Mouse (Mus musculus) lung, embryonic 15.5 days (tissue): ENCODE measurements around the gene Igfbp6. TPM values are rescaled to one million over a fixed set of nuclear protein-coding genes. Genes with fewer than 3 reads are reported as not detected.

ENCODE experiments used
- ATAC-seq: fragments of 200-750 bp; cut with Nextera tagmentation; 2 replicates; pipeline ENCODE4 v1.8.0; 2017; ENCODE audit warnings: moderate number of reproducible peaks, borderline replicate concordance; ENCODE audit not compliant: low FRiP score, low TSS enrichment; ENCODE audit errors: extremely low read depth
- H3K27ac ChIP-seq: fragments of 300-500 bp; sonication (generic); 2 replicates; pipeline ENCODE4 v1.5.1; 2015; ENCODE audit warnings: moderate library complexity, mild to moderate bottlenecking, inconsistent platforms
- H3K27me3 ChIP-seq: fragments of 300-500 bp; sonication (generic); 2 replicates; pipeline ENCODE4 v1.6.1; 2015; ENCODE audit warnings: inconsistent platforms
- H3K36me3 ChIP-seq: fragments of 300-500 bp; sonication (generic); 2 replicates; pipeline ENCODE4 v1.6.1; 2015; ENCODE audit warnings: inconsistent platforms
- H3K4me1 ChIP-seq: fragments of 300-500 bp; sonication (generic); 2 replicates; pipeline ENCODE4 v1.6.1; 2015; ENCODE audit warnings: inconsistent platforms
- H3K4me2 ChIP-seq: fragments of 300-500 bp; sonication (generic); 2 replicates; pipeline ENCODE4 v1.6.1; 2015; ENCODE audit warnings: inconsistent platforms, mild to moderate bottlenecking, moderate library complexity
- H3K4me3 ChIP-seq: fragments of 300-500 bp; sonication (generic); 2 replicates; pipeline ENCODE4 v1.5.1; 2015; ENCODE audit warnings: mild to moderate bottlenecking, inconsistent platforms
- H3K9ac ChIP-seq: fragments of 300-500 bp; sonication (generic); 2 replicates; pipeline ENCODE4 v1.6.1; 2015; ENCODE audit warnings: inconsistent platforms
- H3K9me3 ChIP-seq: fragments of 300-500 bp; sonication (generic); 2 replicates; pipeline ENCODE4 v1.6.1; 2016; ENCODE audit warnings: inconsistent platforms
- WGBS: fragments of 180-500 bp; shearing (Covaris S2); methylation state at CpG from one replicate; pipeline ENCODE4 v1.1.7; 2015; 5-methylcytosine and 5-hydroxymethylcytosine counted together
- polyA plus RNA-seq: library from polyadenylated mRNA; unstranded; fragments of >200 nt; fragmentation: Nextera tagmentation; extraction: Ambion mirVana; gene quantifications from 2 replicates; pipeline ENCODE4 v1.2.1, GENCODE M21; 2015

Gene Igfbp6
- 12.3 and 16.8 TPM in 2 replicates for polyA plus RNA-seq

DNA sequence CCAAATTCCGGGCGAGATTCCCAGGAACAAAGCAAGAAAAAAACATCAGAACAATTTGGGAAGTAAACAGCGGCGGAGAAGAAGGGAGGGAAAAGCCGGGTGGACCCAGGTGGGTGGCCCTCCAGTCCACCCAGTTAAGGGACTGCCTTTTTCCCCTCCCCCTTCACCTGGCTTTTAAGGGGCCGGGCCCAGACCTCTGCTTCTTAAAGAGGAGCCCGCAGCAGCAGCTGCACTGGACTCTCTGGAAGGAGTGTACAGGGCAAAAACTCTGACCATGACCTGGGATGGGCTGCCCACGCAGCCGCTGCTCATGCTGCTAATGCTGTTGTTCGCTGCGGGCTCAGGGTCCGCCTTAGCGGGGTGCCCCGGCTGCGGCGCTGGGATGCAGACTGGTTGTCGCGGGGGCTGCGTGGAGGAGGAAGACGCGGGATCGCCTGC lies at the start of gene Igfbp6:
TSS of gene Igfbp6 (plus strand) at position 89 of the 438 bp plus-strand sequence.
- Histone ChIP-seq H3K4me3 (peak within 1 kb of the TSS; percentile 20), H3K4me2 (peak within 1 kb of the TSS; percentile 50), H3K36me3 (no peaks in the 10 kb centered on the region), H3K9me3 (no peaks in the 10 kb centered on the region), H3K27me3 (peaks cover 27% of the 10 kb centered on the region), H3K27ac (peak within 1 kb of the TSS; percentile 46), H3K9ac (peak within 1 kb of the TSS; percentile 2; the same call in 1 of the 2 replicates), H3K4me1 (peaks cover 27% of the 10 kb centered on the region)
- WGBS, result 7% methylated on average over 22 of the region's 22 CpGs
- no peak for ATAC-seq

DNA sequence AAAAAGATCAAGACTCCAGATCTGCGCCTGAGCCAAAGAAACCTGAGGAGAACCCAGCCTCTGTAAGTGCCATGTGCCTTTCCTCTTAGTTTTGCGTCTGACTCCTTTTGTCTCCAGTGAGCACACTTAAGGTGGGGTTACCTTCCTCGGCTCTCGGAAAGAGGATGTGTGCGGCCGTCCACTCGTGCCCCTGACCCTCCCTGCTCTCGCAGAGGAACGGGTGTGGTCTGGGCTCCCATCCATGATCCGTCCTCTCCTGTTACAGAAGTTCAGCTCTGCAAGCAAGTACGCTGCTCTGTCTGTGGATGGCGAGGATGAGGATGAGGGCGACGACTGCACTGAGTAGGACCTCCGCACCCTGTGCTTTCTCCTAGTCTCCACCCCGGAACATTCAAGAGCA lies 49.2 kb upstream of the Igfbp6 start:
- Histone ChIP-seq H3K4me2 (no peak overlapping the region), H3K4me1 (peaks cover 29% of the 10 kb centered on the region), H3K4me3 (no peak overlapping the region), H3K36me3 (peaks cover 77% of the 10 kb centered on the region), H3K27me3 (no peaks in the 10 kb centered on the region), H3K9ac (no peak overlapping the region), H3K9me3 (no peaks in the 10 kb centered on the region), H3K27ac (no peak overlapping the region)
- ATAC-seq, result no peak
- WGBS, result 79% methylated on average over 16 of the region's 16 CpGs

DNA sequence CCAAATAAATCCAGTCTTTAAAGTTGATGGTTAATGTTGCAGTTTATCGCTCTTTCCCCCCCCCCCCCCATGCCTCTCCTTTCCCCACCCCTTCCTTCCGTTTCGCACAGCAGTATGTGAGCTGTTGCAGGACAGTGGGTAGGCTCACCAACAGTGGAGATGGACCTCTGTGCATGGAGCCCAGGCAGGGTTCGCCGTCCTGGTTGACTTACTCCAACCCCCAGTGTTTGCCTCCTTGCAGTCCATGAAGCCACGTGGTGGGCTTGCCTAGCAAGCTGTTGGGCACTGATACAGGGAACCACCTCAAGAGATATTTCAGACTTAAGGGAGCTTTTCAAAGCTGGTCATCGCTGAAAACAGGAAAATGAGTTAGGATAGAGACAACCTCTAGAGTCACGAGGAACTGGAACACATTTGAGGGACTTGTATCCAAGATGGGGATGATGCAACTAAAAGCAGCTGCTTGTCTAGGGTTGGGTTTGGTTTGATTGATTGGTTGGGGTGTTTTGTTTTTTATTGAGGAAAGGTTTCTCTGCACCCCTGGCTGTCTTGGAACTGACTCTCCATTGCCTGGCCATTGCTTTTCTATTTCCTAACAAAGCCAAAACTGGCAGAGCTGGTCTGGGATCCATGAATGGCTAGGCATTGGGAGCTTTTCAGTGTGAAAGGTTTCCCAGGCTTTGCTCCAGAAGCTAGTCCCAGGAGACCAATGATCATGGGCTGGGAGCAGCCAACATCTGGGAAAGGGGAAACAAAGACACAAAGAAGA lies 46.8 kb upstream of the Igfbp6 start:
- H3K9me3 ChIP-seq, result no peaks in the 10 kb centered on the region
- H3K4me1 ChIP-seq, result peaks cover 48% of the 10 kb centered on the region
- H3K4me2 ChIP-seq, result no peak overlapping the region
- peak overlapping the region; percentile 26 for H3K27ac ChIP-seq
- no peaks in the 10 kb centered on the region for H3K27me3 ChIP-seq
- H3K36me3 ChIP-seq, result peaks cover 53% of the 10 kb centered on the region
- ATAC-seq, result no peak
- no peak overlapping the region for H3K9ac ChIP-seq
- 71% methylated on average over 8 of the region's 8 CpGs for WGBS
- H3K4me3 ChIP-seq, result no peak overlapping the region

- H3K36me3 ChIP-seq, result peaks cover 46% of the 10 kb centered on the region
- peak overlapping the region; percentile 53; the same call in 1 of the 2 replicates for H3K27ac ChIP-seq
- H3K27me3 ChIP-seq, result no peaks in the 10 kb centered on the region
- peaks cover 56% of the 10 kb centered on the region for H3K4me1 ChIP-seq
- no peak for ATAC-seq
- H3K9ac ChIP-seq, result no peak overlapping the region
- 25% methylated on average over 5 of the region's 5 CpGs for WGBS
- no peak overlapping the region for H3K4me2 ChIP-seq
- no peak overlapping the region for H3K4me3 ChIP-seq
- H3K9me3 ChIP-seq, result no peaks in the 10 kb centered on the region
Observed at GRCm38 (mm10) chr15:102097991-102098555, 46.1 kb upstream of the Igfbp6 start.

DNA sequence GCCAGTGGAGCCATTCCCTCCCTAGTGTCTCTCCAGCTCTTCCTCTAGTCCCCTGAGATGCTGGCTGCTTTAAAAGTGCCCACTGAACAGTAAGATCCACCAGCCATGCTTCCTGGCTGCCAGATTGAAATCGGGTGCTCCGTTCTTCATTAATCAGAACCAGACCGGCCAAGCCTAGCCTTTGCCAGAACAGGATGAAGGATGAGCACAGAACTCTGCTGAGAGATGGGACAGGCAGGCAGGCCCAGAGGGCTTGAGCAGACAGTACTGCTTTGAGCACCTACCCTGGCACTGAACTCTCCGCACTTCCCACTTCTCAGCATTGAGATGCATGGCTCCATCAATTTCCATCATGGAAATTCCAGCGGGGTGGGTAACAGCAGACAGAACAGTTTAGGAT lies 44.9 kb upstream of the Igfbp6 start:
- H3K36me3 ChIP-seq, result peaks cover 34% of the 10 kb centered on the region
- H3K27ac ChIP-seq, result peak overlapping the region; percentile 98
- 0 out of 2 replicates have a peak overlapping the region, but pooled peaks have one; percentile 62 for H3K9ac ChIP-seq
- peak overlapping the region; percentile 83 for H3K4me2 ChIP-seq
- H3K4me1 ChIP-seq, result peaks cover 66% of the 10 kb centered on the region
- whole genome bisulfite sequencing, result 27% methylated on average over 5 of the region's 5 CpGs
- ATAC-seq, result no peak
- peak overlapping the region; percentile 54 for H3K4me3 ChIP-seq
- H3K9me3 ChIP-seq, result no peaks in the 10 kb centered on the region
- no peaks in the 10 kb centered on the region for H3K27me3 ChIP-seq

DNA sequence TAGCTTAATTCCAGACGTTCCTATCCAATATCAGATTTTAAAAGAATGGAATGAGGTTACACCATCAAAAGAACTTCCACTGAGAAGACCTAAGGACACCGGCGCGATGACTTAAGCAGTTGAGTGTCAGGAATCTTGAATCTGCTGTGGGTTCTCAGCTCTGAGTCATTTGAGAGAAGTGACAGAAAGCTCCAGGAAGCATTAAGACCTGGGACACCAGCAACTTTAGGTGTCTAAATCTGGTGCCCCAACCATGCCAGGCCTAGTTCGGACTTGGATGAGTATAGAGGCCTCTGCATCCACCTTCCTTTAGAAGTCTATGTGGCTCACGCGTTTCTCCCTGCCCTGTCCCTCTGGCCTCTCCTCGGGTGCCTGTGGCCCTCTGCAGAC lies 44.4 kb upstream of the Igfbp6 start:
- peak overlapping the region; percentile 98 for H3K27ac ChIP-seq
- no peak for ATAC-seq
- peaks cover 29% of the 10 kb centered on the region for H3K36me3 ChIP-seq
- peak overlapping the region; percentile 62 for H3K9ac ChIP-seq
- H3K4me3 ChIP-seq, result peak overlapping the region; percentile 54
- no peaks in the 10 kb centered on the region for H3K9me3 ChIP-seq
- WGBS, result 15% methylated on average over 8 of the region's 8 CpGs
- peak overlapping the region; percentile 83 for H3K4me2 ChIP-seq
- peaks cover 71% of the 10 kb centered on the region for H3K4me1 ChIP-seq
- H3K27me3 ChIP-seq, result no peaks in the 10 kb centered on the region

DNA sequence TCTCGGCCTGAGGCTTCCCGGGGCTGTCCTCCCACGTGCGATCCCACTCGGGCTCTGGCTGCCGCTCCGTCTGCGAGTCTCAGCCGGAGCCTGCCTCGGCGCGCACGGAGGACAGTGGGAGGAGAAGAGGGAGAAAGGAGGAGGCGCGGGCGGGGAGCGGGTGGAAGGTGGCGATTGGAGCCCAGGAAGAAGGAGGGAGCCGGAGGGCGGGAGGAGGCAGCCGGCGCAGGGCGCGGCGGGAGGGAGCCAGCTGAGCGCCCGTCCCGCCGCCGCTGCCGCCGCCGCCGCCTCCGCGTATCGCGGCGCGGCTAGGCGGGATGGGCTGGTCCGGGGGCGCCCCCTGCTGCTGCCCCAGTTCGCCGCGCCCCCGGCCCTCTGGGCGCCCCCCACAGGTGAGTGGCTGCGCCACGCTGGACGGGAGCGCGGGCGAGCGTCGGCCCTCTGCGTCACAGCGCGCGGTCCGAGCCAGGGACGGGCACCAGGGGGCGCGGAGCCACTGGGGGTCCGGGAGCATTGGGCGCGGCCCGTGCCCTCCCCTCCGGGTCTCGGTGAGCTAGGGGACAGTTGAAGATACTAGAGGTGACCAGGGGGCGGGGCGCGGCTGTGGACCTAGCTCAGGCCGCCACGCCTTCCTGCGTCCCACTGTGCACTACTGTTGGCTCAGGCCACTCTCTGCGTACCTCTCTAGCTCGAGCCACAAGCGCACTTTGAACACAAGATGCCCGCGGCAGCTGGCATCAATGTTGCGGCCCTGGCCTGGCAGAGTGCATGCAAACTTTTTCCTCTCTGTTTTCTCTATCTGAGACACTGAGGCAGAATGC lies 43.8 kb upstream of the Igfbp6 start, which contains the start of gene Tns2:
TSS of gene Tns2 (plus strand) at position 253 of the 821 bp plus-strand sequence.
- Histone ChIP-seq H3K9ac (peak within 1 kb of the TSS; percentile 62), H3K9me3 (no peaks in the 10 kb centered on the region), H3K4me1 (peaks cover 77% of the 10 kb centered on the region), H3K4me3 (peak within 1 kb of the TSS; percentile 54), H3K27ac (peak within 1 kb of the TSS; percentile 98), H3K4me2 (peak within 1 kb of the TSS; percentile 83), H3K27me3 (no peaks in the 10 kb centered on the region), H3K36me3 (peaks cover 26% of the 10 kb centered on the region)
- peak; percentile 43 for ATAC-seq
- under 1% methylated on average over 27 of the region's 82 CpGs for WGBS

DNA sequence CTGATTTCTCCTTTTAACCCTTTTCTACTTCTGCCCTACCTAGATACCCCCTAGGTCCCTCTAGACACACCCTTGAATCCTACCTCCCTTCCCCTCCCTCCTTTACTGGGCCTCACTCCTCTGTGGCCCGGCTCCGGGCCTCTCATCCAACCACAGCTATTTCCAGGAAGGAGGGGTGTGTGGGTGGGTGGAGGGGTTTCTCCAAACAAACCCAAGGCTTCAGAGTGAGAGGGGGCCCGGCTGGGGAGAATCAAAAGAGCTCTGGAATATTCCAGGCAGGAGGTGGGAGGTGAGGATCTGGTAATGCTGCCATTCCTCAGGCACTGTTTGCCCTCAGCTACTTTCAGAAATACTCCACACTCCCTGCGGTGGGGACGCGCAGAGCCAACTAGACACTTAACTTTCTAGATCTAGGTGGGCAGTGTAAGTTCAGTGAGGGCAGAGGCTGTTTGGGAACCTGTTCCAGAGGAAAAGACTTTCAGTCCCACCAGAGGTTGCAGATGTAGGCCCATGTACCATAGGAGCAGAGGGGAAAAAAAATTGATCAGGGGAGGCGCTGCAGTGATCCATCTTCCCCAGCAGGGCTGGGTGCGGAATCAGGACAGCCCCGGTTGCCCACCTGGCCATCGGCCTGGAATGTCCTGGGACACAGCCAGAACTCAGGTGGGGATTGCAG lies 43.0 kb upstream of the Igfbp6 start:
- Histone ChIP-seq H3K4me3 (peak overlapping the region; percentile 54), H3K27me3 (no peaks in the 10 kb centered on the region), H3K4me2 (peak overlapping the region; percentile 83), H3K4me1 (peaks cover 85% of the 10 kb centered on the region), H3K9ac (peak overlapping the region; percentile 62), H3K9me3 (no peaks in the 10 kb centered on the region), H3K27ac (peak overlapping the region; percentile 98), H3K36me3 (peaks cover 19% of the 10 kb centered on the region)
- 9% methylated on average over 10 of the region's 10 CpGs for WGBS
- ATAC-seq, result peak; percentile 16

DNA sequence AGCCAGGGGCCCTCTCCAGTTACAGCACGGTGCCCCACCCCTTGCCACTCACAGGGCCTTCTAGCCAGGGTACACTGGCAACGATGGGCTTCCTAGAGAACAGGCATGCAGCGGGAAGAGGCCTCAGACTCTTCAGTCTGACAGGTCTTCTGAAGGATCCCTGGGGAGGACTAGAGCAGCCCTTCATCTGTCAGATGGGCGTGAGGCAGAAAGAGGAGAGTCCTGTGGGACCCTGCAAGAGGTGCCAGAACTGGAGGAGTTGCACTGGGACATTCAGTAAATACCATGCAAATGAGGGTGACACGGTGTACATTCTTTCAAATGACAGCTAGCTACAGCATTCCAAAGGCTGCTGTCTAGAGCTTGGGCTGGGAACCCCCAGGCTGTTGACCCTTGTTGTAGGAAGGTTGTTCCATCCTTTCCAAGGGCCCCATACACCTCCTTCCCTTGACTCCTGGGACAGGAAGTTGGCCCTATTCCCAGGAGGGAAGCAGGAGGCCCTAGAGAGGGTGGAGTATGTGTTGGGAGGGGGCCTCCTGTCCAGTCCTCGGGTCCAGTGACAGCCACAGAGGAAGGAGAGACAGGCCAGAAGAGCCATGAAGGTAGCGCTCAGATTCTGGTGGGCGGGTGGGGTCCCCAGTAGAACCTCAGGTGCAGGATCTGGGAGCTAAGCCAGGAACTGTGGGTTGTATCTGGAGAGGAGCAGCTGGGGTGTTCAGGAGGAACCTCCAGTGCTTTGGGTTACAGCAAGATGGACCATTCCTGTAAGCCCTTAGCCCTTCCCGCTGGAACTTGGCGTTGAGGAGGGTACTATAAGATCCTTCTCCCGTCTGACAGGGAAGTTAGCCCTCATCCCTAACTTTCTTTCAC lies 42.3 kb upstream of the Igfbp6 start:
- peaks cover 21% of the 10 kb centered on the region for H3K36me3 ChIP-seq
- peak overlapping the region; percentile 98 for H3K27ac ChIP-seq
- ATAC-seq, result peak; percentile 24
- no peaks in the 10 kb centered on the region for H3K27me3 ChIP-seq
- H3K4me2 ChIP-seq, result peak overlapping the region; percentile 83
- peaks cover 92% of the 10 kb centered on the region for H3K4me1 ChIP-seq
- H3K9ac ChIP-seq, result peak overlapping the region; percentile 62
- H3K4me3 ChIP-seq, result peak overlapping the region; percentile 54
- 7% methylated on average over 11 of the region's 11 CpGs for WGBS
- H3K9me3 ChIP-seq, result no peaks in the 10 kb centered on the region

GRCm38 (mm10) chr15:102102548-102103121 lies 41.5 kb upstream of the Igfbp6 start:
- Histone ChIP-seq H3K36me3 (peaks cover 22% of the 10 kb centered on the region), H3K4me3 (peak overlapping the region; percentile 54), H3K9ac (peak overlapping the region; percentile 62), H3K9me3 (no peaks in the 10 kb centered on the region), H3K27me3 (no peaks in the 10 kb centered on the region), H3K27ac (peak overlapping the region; percentile 98), H3K4me2 (peak overlapping the region; percentile 83), H3K4me1 (peaks cover 93% of the 10 kb centered on the region)
- 0 out of 2 replicates have a peak, but pooled peaks have one; percentile 4 for ATAC-seq
- WGBS, result 6% methylated on average over 6 of the region's 6 CpGs
